Mouse (Mus musculus) colon, adult 2 months (tissue): ENCODE data around the gene Cx3cr1. TPM values are rescaled to one million over a fixed set of nuclear protein-coding genes. Genes with fewer than 3 reads are reported as not detected.

Experiments used
- polyA plus RNA-seq: library from polyadenylated mRNA; depleted of rRNA; stranded (reverse); fragments of >200 nt; gene quantifications from 2 replicates; pipeline ENCODE4 v1.2.3, GENCODE M21; 2012; rRNA removed

The Cx3cr1 gene
- 7.0 and 10.8 TPM in 2 replicates for polyA plus RNA-seq

GRCm38 (mm10) chr9:120069779-120070178 lies at the start of gene Cx3cr1:
Cx3cr1 (minus strand) TSS chr9:120069879.

GRCm38 (mm10) chr9:120110211-120111018 lies 40.7 kb upstream of the Cx3cr1 start, which contains the start of gene Slc25a38:
Slc25a38 (plus strand) TSS chr9:120110374.

GRCm38 (mm10) chr9:120091696-120092238 lies 22.1 kb upstream of the Cx3cr1 start, which contains the start of gene Ccr8:
Ccr8 (plus strand) TSS chr9:120092114.

GRCm38 (mm10) chr9:120023086-120023811 lies 46.4 kb downstream of the Cx3cr1 start, which contains the start of gene Xirp1:
Xirp1 (minus strand) TSS chr9:120023598.

GRCm38 (mm10) chr9:119984536-119985011 lies 85.1 kb downstream of the Cx3cr1 start, which contains the start of gene Csrnp1:
Csrnp1 (minus strand) TSS chr9:119984658.

GRCm38 (mm10) chr9:119937005-119937773 lies 132.5 kb downstream of the Cx3cr1 start, which contains the start of the genes Gorasp1 and Ttc21a:
Gorasp1 (minus strand) TSS chr9:119937565.
Ttc21a (plus strand) TSS chr9:119937606.

GRCm38 (mm10) chr9:119894339-119895009 lies 175.2 kb downstream of the Cx3cr1 start, which contains the start of gene Wdr48:
Wdr48 (plus strand) TSS chr9:119894878.

Other genes with a start within 250 kb of the Cx3cr1 start
- 0.22 and 0.27 TPM in 2 replicates for gene Scn11a, start 244.4 kb downstream of the Cx3cr1 start, polyA plus RNA-seq
- 42.1 and 53.5 TPM in 2 replicates for gene Wdr48, start 175.0 kb downstream of the Cx3cr1 start, polyA plus RNA-seq
- gene Gorasp1, start 132.3 kb downstream of the Cx3cr1 start, polyA plus RNA-seq, result 33.7 and 36.2 TPM in 2 replicates
- 0.07 and 0.12 TPM in 2 replicates for gene Ttc21a, start 132.3 kb downstream of the Cx3cr1 start, polyA plus RNA-seq
- 21.3 and 27.3 TPM in 2 replicates for gene Csrnp1, start 85.2 kb downstream of the Cx3cr1 start, polyA plus RNA-seq
- 0.08 and 0.15 TPM in 2 replicates for gene Xirp1, start 46.3 kb downstream of the Cx3cr1 start, polyA plus RNA-seq
- 0.22 and 0.31 TPM in 2 replicates for gene Ccr8, start 22.2 kb upstream of the Cx3cr1 start, polyA plus RNA-seq
- gene Slc25a38, start 40.5 kb upstream of the Cx3cr1 start, polyA plus RNA-seq, result 21.2 and 29.7 TPM in 2 replicates
- gene Rpsa, start 57.8 kb upstream of the Cx3cr1 start, polyA plus RNA-seq, result 2,125 and 2,310 TPM in 2 replicates
- not detected in 2 replicates for gene Mobp, start 79.8 kb upstream of the Cx3cr1 start, polyA plus RNA-seq
- 4.4 and 4.9 TPM in 2 replicates for gene Myrip, start 231.6 kb upstream of the Cx3cr1 start, polyA plus RNA-seq